Mouse (Mus musculus) C2C12 (cell line): ENCODE results near the gene Olfr809.

Experiments used
- CTCF ChIP-seq: IDR thresholded peaks from one replicate; pipeline ENCODE4 v1.5.1; 2011; ENCODE audit not compliant: control insufficient read depth, insufficient read depth, insufficient read length
- MAX ChIP-seq: IDR thresholded peaks from one replicate; pipeline ENCODE4 v1.6.1; 2011; ENCODE audit warnings: mild to moderate bottlenecking, control low read depth
- MYOD1 ChIP-seq: IDR thresholded peaks from one replicate; pipeline ENCODE4 v1.6.1; 2011; ENCODE audit warnings: low read depth; ENCODE audit not compliant: control insufficient read depth, insufficient read length
- MYOG ChIP-seq: IDR thresholded peaks from one replicate; pipeline ENCODE4 v1.6.1; 2011; ENCODE audit not compliant: control insufficient read depth, insufficient read length; ENCODE audit errors: extremely low read depth
- USF1 ChIP-seq: IDR thresholded peaks from one replicate; pipeline ENCODE4 v1.6.1; 2011; ENCODE audit warnings: low read depth, mild to moderate bottlenecking, control low read depth, moderate library complexity

- TF ChIP-seq CTCF (no peak), MYOG (no peak), MAX (no peak), MYOD1 (no peak), USF1 (no peak)
Observed at GRCm38 (mm10) chr10:129757693-129758092, 16.7 kb upstream of the Olfr809 start, which contains the start of gene Olfr807.
